Mouse (Mus musculus): ENCODE measurements around the gene Lingo3. TPM values are rescaled to one million over a fixed set of nuclear protein-coding genes. Genes with fewer than 3 reads are reported as not detected.
"Not testable (repeated sequence)": the region's sequence is repeated elsewhere in the genome, so short reads cannot be mapped to it uniquely, and the experiment has no call there.

Gene Lingo3
- polyA plus RNA-seq, 1 experiment: 16.0 TPM

- DNase-seq (ENCODE audit: extremely low spot score in 1 of 2, low spot score in 1 of 2): no peak
Observed at GRCm38 (mm10) chr10:80823316-80823715, 20.5 kb downstream of the Lingo3 start.

GRCm38 (mm10) chr10:80822528-80822927 lies 21.3 kb downstream of the Lingo3 start:
- DNase-seq (ENCODE audit: extremely low spot score in 1 of 2, low spot score in 1 of 2): no peak

- peak in 1 of 2 experiments; percentile 55 for DNase-seq (ENCODE audit: extremely low spot score in 1 of 2, low spot score in 1 of 2)
Observed at GRCm38 (mm10) chr10:80821991-80822390, 21.8 kb downstream of the Lingo3 start.

- no peak for DNase-seq (ENCODE audit: extremely low spot score in 1 of 2, low spot score in 1 of 2)
Observed at GRCm38 (mm10) chr10:80819406-80819805, 24.4 kb downstream of the Lingo3 start.

- no peak for DNase-seq (ENCODE audit: extremely low spot score in 1 of 2, low spot score in 1 of 2)
Observed at GRCm38 (mm10) chr10:80818599-80819281, 25.1 kb downstream of the Lingo3 start.

- not testable (repeated sequence) for DNase-seq (ENCODE audit: extremely low spot score in 1 of 2, low spot score in 1 of 2)
Observed at GRCm38 (mm10) chr10:80817955-80818354, 25.9 kb downstream of the Lingo3 start.

GRCm38 (mm10) chr10:80817164-80817563 lies 26.7 kb downstream of the Lingo3 start:
- DNase-seq (ENCODE audit: extremely low spot score in 1 of 2, low spot score in 1 of 2): no peak

GRCm38 (mm10) chr10:80816303-80816702 lies 27.5 kb downstream of the Lingo3 start:
- DNase-seq (ENCODE audit: extremely low spot score in 1 of 2, low spot score in 1 of 2): not testable (repeated sequence)

- no peak for DNase-seq (ENCODE audit: extremely low spot score in 1 of 2, low spot score in 1 of 2)
Observed at GRCm38 (mm10) chr10:80814800-80815199, 29.0 kb downstream of the Lingo3 start.

- no peak for DNase-seq (ENCODE audit: extremely low spot score in 1 of 2, low spot score in 1 of 2)
Observed at GRCm38 (mm10) chr10:80813366-80813765, 30.5 kb downstream of the Lingo3 start, which contains the start of gene Jsrp1. Gene Jsrp1, minus strand, starts transcription at chr10:80813498.

GRCm38 (mm10) chr10:80812391-80813041 lies 31.3 kb downstream of the Lingo3 start:
- DNase-seq (ENCODE audit: extremely low spot score in 1 of 2, low spot score in 1 of 2): no peak

GRCm38 (mm10) chr10:80810084-80810483 lies 33.8 kb downstream of the Lingo3 start:
- no peak for DNase-seq (ENCODE audit: extremely low spot score in 1 of 2, low spot score in 1 of 2)

- DNase-seq (ENCODE audit: extremely low spot score in 1 of 2, low spot score in 1 of 2): peak in 1 of 2 experiments; percentile 65
Observed at GRCm38 (mm10) chr10:80808985-80809632, 34.7 kb downstream of the Lingo3 start.

GRCm38 (mm10) chr10:80808099-80808984 lies 35.5 kb downstream of the Lingo3 start:
- DNase-seq (ENCODE audit: extremely low spot score in 1 of 2, low spot score in 1 of 2): peak in 1 of 2 experiments; percentile 52

GRCm38 (mm10) chr10:80807057-80807627 lies 36.7 kb downstream of the Lingo3 start:
- peak; percentile 84 to 92 for DNase-seq (ENCODE audit: extremely low spot score in 1 of 2, low spot score in 1 of 2)

- DNase-seq (ENCODE audit: extremely low spot score in 1 of 2, low spot score in 1 of 2): no peak
Observed at GRCm38 (mm10) chr10:80806341-80807056, 37.3 kb downstream of the Lingo3 start.

GRCm38 (mm10) chr10:80805925-80806324 lies 37.9 kb downstream of the Lingo3 start:
- DNase-seq (ENCODE audit: extremely low spot score in 1 of 2, low spot score in 1 of 2): peak in 1 of 2 experiments; percentile 87

GRCm38 (mm10) chr10:80805322-80805721 lies 38.5 kb downstream of the Lingo3 start:
- no peak for DNase-seq (ENCODE audit: extremely low spot score in 1 of 2, low spot score in 1 of 2)

GRCm38 (mm10) chr10:80804916-80805315 lies 38.9 kb downstream of the Lingo3 start, which contains the start of gene Amh:
Gene Amh, plus strand, starts transcription at chr10:80805243.
- no peak for DNase-seq (ENCODE audit: extremely low spot score in 1 of 2, low spot score in 1 of 2)

Data from frontal cortex, adult 2 months (tissue).